Comparison of ENCODE assay signal across 9 mouse cellular contexts in the genomic region with DNA sequence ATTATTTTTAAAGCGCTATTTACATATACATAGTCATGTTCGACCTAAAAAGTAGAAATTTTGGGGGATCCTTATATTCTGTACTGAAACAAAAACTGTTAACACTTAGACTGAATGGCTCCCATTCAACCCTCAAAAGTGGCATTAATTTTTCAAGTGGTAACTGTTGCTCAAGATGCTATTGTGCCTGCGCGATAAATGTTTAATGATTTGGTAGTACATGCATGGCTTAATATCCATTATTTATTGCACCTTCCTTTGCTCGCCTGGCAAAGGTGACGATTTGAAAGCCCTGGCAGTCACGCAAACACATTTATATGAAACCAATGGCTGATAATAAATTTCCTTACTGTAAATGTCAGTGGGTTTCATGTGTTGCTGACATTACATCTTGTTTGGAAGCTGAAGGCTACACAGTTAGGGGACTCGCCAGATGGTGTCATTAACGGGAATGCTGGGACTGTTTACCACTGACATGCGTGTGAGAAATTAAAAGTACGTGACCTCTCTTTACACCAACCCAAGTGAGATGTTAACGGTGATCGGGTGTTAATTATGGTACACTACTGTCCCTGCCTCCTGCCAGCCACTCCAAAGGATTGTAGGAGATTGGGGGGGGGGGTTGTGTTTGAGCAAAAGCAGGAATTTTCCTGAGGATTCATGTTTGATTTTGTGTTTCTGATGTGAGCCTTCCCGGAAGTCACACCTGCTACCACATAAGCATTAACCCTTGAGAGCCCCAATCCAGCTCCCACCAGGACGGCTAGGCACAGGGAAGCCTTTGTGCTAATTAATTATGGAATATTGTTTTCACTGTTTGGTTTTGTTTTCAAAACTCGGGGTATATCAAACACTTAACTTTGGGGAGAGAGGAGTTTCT.
DNase-seq lines count a peak whose midpoint lies in the region; ATAC-seq and TF ChIP-seq lines count a peak whose summit lies in the region.
"Had no signal": no experiment of that assay in that cellular context is flagged by ENCODE, and none has a peak within 500 bp of the region (broad histone marks: within the 10 kb centered on the region; RNA-seq: fewer than 3 reads in every experiment).

No protein-coding gene starts in this region.

- peaks cover 27% of the 10 kb centered on the region for H3K4me1 ChIP-seq in limb, embryonic 12.5 days (replicated peaks)
- H3K4me1 ChIP-seq in limb, embryonic 10.5 days: peaks cover 39% of the 10 kb centered on the region
- H3K4me1 ChIP-seq in embryonic facial prominence, embryonic 15.5 days: peaks cover 13% of the 10 kb centered on the region
- H3K4me1 ChIP-seq in hindbrain, postnatal 0 days (ENCODE audit: insufficient read depth, low read length): peaks cover 19% of the 10 kb centered on the region; the same call in 1 of the 2 replicates
- peaks cover 14% of the 10 kb centered on the region for H3K4me1 ChIP-seq in neural tube, embryonic 14.5 days (ENCODE audit: control insufficient read depth, insufficient read depth, low read length)

- no peak overlapping the region for H3K4me3 ChIP-seq in limb, embryonic 12.5 days (replicated peaks)
- H3K4me3 ChIP-seq in limb, embryonic 10.5 days: no peak overlapping the region
- no peak overlapping the region for H3K4me3 ChIP-seq in embryonic facial prominence, embryonic 15.5 days (replicated peaks)
- H3K4me3 ChIP-seq in hindbrain, postnatal 0 days (ENCODE audit: low read length): no peak overlapping the region
- no peak overlapping the region for H3K4me3 ChIP-seq in neural tube, embryonic 14.5 days (ENCODE audit: low read depth, low read length)

- ATAC-seq in limb, embryonic 12.5 days (ENCODE audit: insufficient number of reproducible peaks, insufficient read depth, low FRiP score, low TSS enrichment, low read depth): no peak
- no peak for ATAC-seq in embryonic facial prominence, embryonic 15.5 days (ENCODE audit: insufficient number of reproducible peaks, low FRiP score, low TSS enrichment, low read depth)
- peak; percentile 33; the same call in 1 of the 2 replicates for ATAC-seq in hindbrain, postnatal 0 days
- ATAC-seq in neural tube, embryonic 14.5 days (ENCODE audit: low read depth): peak; percentile 75

- H3K27me3 ChIP-seq in limb, embryonic 12.5 days: peaks cover 4% of the 10 kb centered on the region; the same call in 1 of the 2 replicates
- no peaks in the 10 kb centered on the region for H3K27me3 ChIP-seq in limb, embryonic 10.5 days (ENCODE audit: low read depth, poor library complexity, severe bottlenecking)
- no peaks in the 10 kb centered on the region for H3K27me3 ChIP-seq in embryonic facial prominence, embryonic 15.5 days
- no peaks in the 10 kb centered on the region for H3K27me3 ChIP-seq in hindbrain, postnatal 0 days (ENCODE audit: insufficient read depth, low read length)
- H3K27me3 ChIP-seq in neural tube, embryonic 14.5 days (ENCODE audit: control insufficient read depth, insufficient read depth, low read length): no peaks in the 10 kb centered on the region

- H3K9me3 ChIP-seq in limb, embryonic 12.5 days: no peaks in the 10 kb centered on the region
- no peaks in the 10 kb centered on the region for H3K9me3 ChIP-seq in limb, embryonic 10.5 days (replicated peaks)
- no peaks in the 10 kb centered on the region for H3K9me3 ChIP-seq in embryonic facial prominence, embryonic 15.5 days (replicated peaks)
- no peaks in the 10 kb centered on the region for H3K9me3 ChIP-seq in hindbrain, postnatal 0 days (ENCODE audit: low read length)
- H3K9me3 ChIP-seq in neural tube, embryonic 14.5 days (ENCODE audit: control insufficient read depth, low read length): no peaks in the 10 kb centered on the region

- DNase-seq in limb, embryonic 10.5 days (ENCODE audit: low spot score): no peak
- DNase-seq in hindbrain, postnatal 0 days (ENCODE audit: low spot score): peak; percentile 58
- no peak for DNase-seq in right cerebral cortex, postnatal 4 days
- DNase-seq in adrenal gland, adult 18-20 months (ENCODE audit: low spot score in 2 of 2): no peak
- DNase-seq in kidney, adult 9 months: no peak
- DNase-seq: cerebellum, adult 2 months had no signal

- H3K9ac ChIP-seq in limb, embryonic 12.5 days (replicated peaks): no peak overlapping the region
- H3K9ac ChIP-seq in embryonic facial prominence, embryonic 15.5 days: no peak overlapping the region
- H3K9ac ChIP-seq in hindbrain, postnatal 0 days (replicated peaks; ENCODE audit: low read length): no peak overlapping the region
- H3K9ac ChIP-seq in neural tube, embryonic 14.5 days (replicated peaks; ENCODE audit: low read depth, low read length): no peak overlapping the region

- no peak for TF ChIP-seq CTCF in hindbrain, postnatal 0 days (IDR thresholded peaks at IDR 0.05; ENCODE audit: low read depth)

- H3K4me2 ChIP-seq in limb, embryonic 12.5 days: peak overlapping the region; percentile 15
- peak overlapping the region; percentile 24; the same call in 1 of the 2 replicates for H3K4me2 ChIP-seq in embryonic facial prominence, embryonic 15.5 days (replicated peaks)
- peak overlapping the region; percentile 28 for H3K4me2 ChIP-seq in hindbrain, postnatal 0 days (ENCODE audit: low read depth, low read length)
- H3K4me2 ChIP-seq in neural tube, embryonic 14.5 days (ENCODE audit: low read depth, low read length): peak overlapping the region; percentile 32; the same call in 1 of the 2 replicates

- 41% methylated on average over 16 of the region's 16 CpGs for WGBS in limb, embryonic 12.5 days
- 64% methylated on average over 16 of the region's 16 CpGs for WGBS in limb, embryonic 10.5 days
- 68% methylated on average over 16 of the region's 16 CpGs for WGBS in embryonic facial prominence, embryonic 15.5 days
- 33% methylated on average over 16 of the region's 16 CpGs for WGBS in hindbrain, postnatal 0 days
- WGBS in neural tube, embryonic 14.5 days: 23% methylated on average over 16 of the region's 16 CpGs

- H3K27ac ChIP-seq in limb, embryonic 12.5 days: no peak overlapping the region
- H3K27ac ChIP-seq in limb, embryonic 10.5 days: no peak overlapping the region
- H3K27ac ChIP-seq in embryonic facial prominence, embryonic 15.5 days (replicated peaks): no peak overlapping the region
- no peak overlapping the region for H3K27ac ChIP-seq in hindbrain, postnatal 0 days
- H3K27ac ChIP-seq in neural tube, embryonic 14.5 days (ENCODE audit: low read depth, low read length): no peak overlapping the region

- H3K36me3 ChIP-seq in limb, embryonic 12.5 days: no peaks in the 10 kb centered on the region
- no peaks in the 10 kb centered on the region for H3K36me3 ChIP-seq in limb, embryonic 10.5 days
- no peaks in the 10 kb centered on the region for H3K36me3 ChIP-seq in embryonic facial prominence, embryonic 15.5 days
- H3K36me3 ChIP-seq in hindbrain, postnatal 0 days (ENCODE audit: insufficient read depth, low read length): no peaks in the 10 kb centered on the region
- no peaks in the 10 kb centered on the region for H3K36me3 ChIP-seq in neural tube, embryonic 14.5 days (ENCODE audit: control insufficient read depth, insufficient read depth, low read length)

Comparison
In these comparisons a context has a peak if more than half of its experiments do, and no peak if none do; other contexts are left out.
1. ATAC-seq: peak in hindbrain, postnatal 0 days (single experiment) and neural tube, embryonic 14.5 days (single experiment); none in limb, embryonic 12.5 days (single experiment) and embryonic facial prominence, embryonic 15.5 days (single experiment).
2. Peak in every context shown above with its lines, with median percentiles within 50 percentile points of each other: H3K4me2 ChIP-seq.